ENCODE assay signal across 12 mouse cellular contexts in genomic region chr11:87883493-87883892, GRCm38 (mm10). TPM values are rescaled to one million over a fixed set of nuclear protein-coding genes. Genes with fewer than 3 reads are reported as not detected.
A peak's percentile ranks its signal among the peaks of the same experiment; 100 is the strongest.
DNase-seq lines count a peak whose midpoint lies in the region; ATAC-seq and TF ChIP-seq lines count a peak whose summit lies in the region.
"Had no signal": no experiment of that assay in that cellular context is flagged by ENCODE, and none has a peak within 500 bp of the region (broad histone marks: within the 10 kb centered on the region; RNA-seq: fewer than 3 reads in every experiment).

No protein-coding gene starts in this region.

- no peaks in the 10 kb centered on the region for H3K27me3 ChIP-seq in forebrain, postnatal 0 days (ENCODE audit: insufficient read depth, low read length)
- H3K27me3 ChIP-seq in forebrain, embryonic 13.5 days, result no peaks in the 10 kb centered on the region
- H3K27me3 ChIP-seq in midbrain, embryonic 11.5 days (ENCODE audit: control insufficient read depth, insufficient read depth, low read length), result no peaks in the 10 kb centered on the region
- no peaks in the 10 kb centered on the region for H3K27me3 ChIP-seq in midbrain, embryonic 15.5 days (replicated peaks)
- H3K27me3 ChIP-seq: embryonic facial prominence, embryonic 12.5 days; stomach, embryonic 15.5 days had no signal

- 39% methylated on average over 5 of the region's 5 CpGs for WGBS in forebrain, postnatal 0 days
- WGBS in forebrain, embryonic 13.5 days, result 36% methylated on average over 5 of the region's 5 CpGs
- 42% methylated on average over 5 of the region's 5 CpGs for WGBS in midbrain, embryonic 11.5 days
- 50% methylated on average over 5 of the region's 5 CpGs for WGBS in midbrain, embryonic 15.5 days

- no peak overlapping the region for H3K4me3 ChIP-seq in forebrain, postnatal 0 days (ENCODE audit: low read depth, low read length)
- no peak overlapping the region for H3K4me3 ChIP-seq in forebrain, embryonic 13.5 days
- no peak overlapping the region for H3K4me3 ChIP-seq in midbrain, embryonic 11.5 days (ENCODE audit: low read depth, low read length)
- no peak overlapping the region for H3K4me3 ChIP-seq in midbrain, embryonic 15.5 days
- H3K4me3 ChIP-seq: embryonic facial prominence, embryonic 12.5 days; stomach, embryonic 15.5 days had no signal

- ATAC-seq in forebrain, postnatal 0 days, result no peak
- no peak for ATAC-seq in forebrain, embryonic 13.5 days
- no peak for ATAC-seq in midbrain, embryonic 11.5 days (ENCODE audit: low FRiP score)
- no peak for ATAC-seq in midbrain, embryonic 15.5 days (replicated peaks)
- ATAC-seq in common myeloid progenitor, adult 5-6 weeks (replicated peaks; ENCODE audit: low read depth, poor library complexity, severe bottlenecking), result 0 out of 2 replicates have a peak, but pooled peaks have one; percentile 66
- ATAC-seq: Patski had no signal

- H3K4me1 ChIP-seq in forebrain, postnatal 0 days (ENCODE audit: insufficient read depth), result no peaks in the 10 kb centered on the region
- H3K4me1 ChIP-seq in forebrain, embryonic 13.5 days, result no peaks in the 10 kb centered on the region
- H3K4me1 ChIP-seq in midbrain, embryonic 11.5 days (ENCODE audit: control insufficient read depth, insufficient read depth, low read length), result no peaks in the 10 kb centered on the region
- H3K4me1 ChIP-seq in midbrain, embryonic 15.5 days, result no peaks in the 10 kb centered on the region
- H3K4me1 ChIP-seq: embryonic facial prominence, embryonic 12.5 days; stomach, embryonic 15.5 days had no signal

- no peaks in the 10 kb centered on the region for H3K36me3 ChIP-seq in forebrain, postnatal 0 days (ENCODE audit: insufficient read depth)
- H3K36me3 ChIP-seq in forebrain, embryonic 13.5 days (ENCODE audit: poor library complexity, severe bottlenecking), result no peaks in the 10 kb centered on the region
- H3K36me3 ChIP-seq in midbrain, embryonic 11.5 days (ENCODE audit: control insufficient read depth, insufficient read depth, low read length), result no peaks in the 10 kb centered on the region
- H3K36me3 ChIP-seq in midbrain, embryonic 15.5 days (replicated peaks), result no peaks in the 10 kb centered on the region
- H3K36me3 ChIP-seq: embryonic facial prominence, embryonic 12.5 days; stomach, embryonic 15.5 days had no signal

- H3K4me2 ChIP-seq in forebrain, postnatal 0 days (ENCODE audit: low read depth), result no peak overlapping the region
- H3K4me2 ChIP-seq in forebrain, embryonic 13.5 days, result no peak overlapping the region
- H3K4me2 ChIP-seq in midbrain, embryonic 11.5 days, result no peak overlapping the region
- H3K4me2 ChIP-seq in midbrain, embryonic 15.5 days, result no peak overlapping the region
- H3K4me2 ChIP-seq: embryonic facial prominence, embryonic 12.5 days; stomach, embryonic 15.5 days had no signal

- peak; percentile 40 for DNase-seq in forebrain, postnatal 0 days
- DNase-seq in midbrain, embryonic 11.5 days (ENCODE audit: low spot score, missing footprints), result peak; percentile 88
- DNase-seq in retina, postnatal 7 days (ENCODE audit: low read depth, low spot score), result peak; percentile 23
- DNase-seq in ovary, postnatal 10 days (ENCODE audit: low spot score), result no peak
- DNase-seq in heart, adult 8-10 months (ENCODE audit: low spot score), result no peak

- no peak overlapping the region for H3K9ac ChIP-seq in forebrain, postnatal 0 days
- H3K9ac ChIP-seq in forebrain, embryonic 13.5 days, result no peak overlapping the region
- H3K9ac ChIP-seq in midbrain, embryonic 11.5 days (ENCODE audit: low read length), result no peak overlapping the region
- H3K9ac ChIP-seq in midbrain, embryonic 15.5 days, result no peak overlapping the region
- H3K9ac ChIP-seq: embryonic facial prominence, embryonic 12.5 days; stomach, embryonic 15.5 days had no signal

- peak; percentile 64 for TF ChIP-seq CTCF in forebrain, postnatal 0 days (IDR thresholded peaks at IDR 0.05; ENCODE audit: low read depth)

- no peaks in the 10 kb centered on the region for H3K9me3 ChIP-seq in forebrain, postnatal 0 days (ENCODE audit: low read length)
- no peaks in the 10 kb centered on the region for H3K9me3 ChIP-seq in forebrain, embryonic 13.5 days (replicated peaks)
- H3K9me3 ChIP-seq in midbrain, embryonic 11.5 days (ENCODE audit: control insufficient read depth, low read length), result no peaks in the 10 kb centered on the region
- no peaks in the 10 kb centered on the region for H3K9me3 ChIP-seq in midbrain, embryonic 15.5 days
- H3K9me3 ChIP-seq: embryonic facial prominence, embryonic 12.5 days; stomach, embryonic 15.5 days had no signal

- H3K27ac ChIP-seq in forebrain, postnatal 0 days (ENCODE audit: low read depth, low read length), result no peak overlapping the region
- no peak overlapping the region for H3K27ac ChIP-seq in forebrain, embryonic 13.5 days
- no peak overlapping the region for H3K27ac ChIP-seq in midbrain, embryonic 11.5 days (ENCODE audit: low read depth, low read length)
- H3K27ac ChIP-seq in midbrain, embryonic 15.5 days, result no peak overlapping the region
- H3K27ac ChIP-seq: embryonic facial prominence, embryonic 12.5 days; stomach, embryonic 15.5 days had no signal

RNA-seq across cellular contexts. Expression of gene Epx, which starts 8.2 kb away (rescaled TPM):
- 0.15 and 0.90 TPM in 2 replicates for total RNA-seq in forebrain, postnatal 0 days (2014; rRNA removed)
- 0.38 and 0.79 TPM in 2 replicates for polyA plus RNA-seq in forebrain, postnatal 0 days (2015; fragmentation: Nextera tagmentation; extraction: Ambion mirVana)
- not detected in 2 replicates for polyA plus RNA-seq in forebrain, embryonic 13.5 days (2015; fragmentation: Nextera tagmentation; extraction: Ambion mirVana)
- not detected in 2 replicates for polyA plus RNA-seq in midbrain, embryonic 11.5 days (2014; fragmentation: Nextera tagmentation; extraction: Ambion mirVana)
- polyA plus RNA-seq in midbrain, embryonic 15.5 days (2015; fragmentation: Nextera tagmentation; extraction: Ambion mirVana), result 0.36 TPM in 2 replicates
- 0.73 and 1.8 TPM in 2 replicates for total RNA-seq in common myeloid progenitor, adult 5-6 weeks (2017)
- not detected for total RNA-seq in heart, adult 8-10 months (2022)
- total RNA-seq: gastrocnemius, postnatal 4 days had no signal
- polyA plus RNA-seq: embryonic facial prominence, embryonic 12.5 days; Patski had no signal

RNA-seq across cellular contexts. Expression of gene Olfr462, which starts 8.6 kb away (rescaled TPM):
- total RNA-seq in forebrain, postnatal 0 days (2014; rRNA removed), result not detected in 2 replicates
- polyA plus RNA-seq in forebrain, postnatal 0 days (2015; fragmentation: Nextera tagmentation; extraction: Ambion mirVana), result not detected in 2 replicates
- polyA plus RNA-seq in forebrain, embryonic 13.5 days (2015; fragmentation: Nextera tagmentation; extraction: Ambion mirVana), result not detected in 2 replicates
- polyA plus RNA-seq in midbrain, embryonic 11.5 days (2014; fragmentation: Nextera tagmentation; extraction: Ambion mirVana), result not detected in 2 replicates
- not detected in 2 replicates for polyA plus RNA-seq in midbrain, embryonic 15.5 days (2015; fragmentation: Nextera tagmentation; extraction: Ambion mirVana)
- not detected in 2 replicates for total RNA-seq in common myeloid progenitor, adult 5-6 weeks (2017)
- not detected for total RNA-seq in heart, adult 8-10 months (2022)
- total RNA-seq: gastrocnemius, postnatal 4 days had no signal
- polyA plus RNA-seq: embryonic facial prominence, embryonic 12.5 days; Patski; stomach, embryonic 15.5 days had no signal

RNA-seq across cellular contexts. Expression of gene Olfr463, which starts 13.7 kb away (rescaled TPM):
- total RNA-seq in forebrain, postnatal 0 days (2014; rRNA removed), result not detected in 2 replicates
- not detected in 2 replicates for polyA plus RNA-seq in forebrain, postnatal 0 days (2015; fragmentation: Nextera tagmentation; extraction: Ambion mirVana)
- not detected in 2 replicates for polyA plus RNA-seq in forebrain, embryonic 13.5 days (2015; fragmentation: Nextera tagmentation; extraction: Ambion mirVana)
- not detected in 2 replicates for polyA plus RNA-seq in midbrain, embryonic 11.5 days (2014; fragmentation: Nextera tagmentation; extraction: Ambion mirVana)
- not detected in 2 replicates for polyA plus RNA-seq in midbrain, embryonic 15.5 days (2015; fragmentation: Nextera tagmentation; extraction: Ambion mirVana)
- not detected in 2 replicates for total RNA-seq in common myeloid progenitor, adult 5-6 weeks (2017)
- total RNA-seq in heart, adult 8-10 months (2022), result not detected
- total RNA-seq: gastrocnemius, postnatal 4 days had no signal
- polyA plus RNA-seq: embryonic facial prominence, embryonic 12.5 days; Patski; stomach, embryonic 15.5 days had no signal

RNA-seq across cellular contexts. Expression of gene Mks1, which starts 30.5 kb away (rescaled TPM):
- total RNA-seq in forebrain, postnatal 0 days (2014; rRNA removed), result 6.8 and 11.1 TPM in 2 replicates
- 6.1 and 8.8 TPM in 2 replicates for polyA plus RNA-seq in forebrain, postnatal 0 days (2015; fragmentation: Nextera tagmentation; extraction: Ambion mirVana)
- 11.8 and 15.5 TPM in 2 replicates for polyA plus RNA-seq in forebrain, embryonic 13.5 days (2015; fragmentation: Nextera tagmentation; extraction: Ambion mirVana)
- polyA plus RNA-seq in midbrain, embryonic 11.5 days (2014; fragmentation: Nextera tagmentation; extraction: Ambion mirVana), result 11.0 and 12.1 TPM in 2 replicates
- polyA plus RNA-seq in midbrain, embryonic 15.5 days (2015; fragmentation: Nextera tagmentation; extraction: Ambion mirVana), result 12.1 and 12.8 TPM in 2 replicates
- total RNA-seq in common myeloid progenitor, adult 5-6 weeks (2017), result 3.9 and 5.3 TPM in 2 replicates
- 1 to 10 TPM; 2.2 to 4.0 (median 3.4) TPM for total RNA-seq in heart, adult 8-10 months (2022)

RNA-seq across cellular contexts. Expression of gene Olfr464, which starts 37.3 kb away (rescaled TPM):
- total RNA-seq in forebrain, postnatal 0 days (2014; rRNA removed), result not detected in 2 replicates
- 0.07 TPM in 1 of 2 replicates, not detected in the other for polyA plus RNA-seq in forebrain, postnatal 0 days (2015; fragmentation: Nextera tagmentation; extraction: Ambion mirVana)
- polyA plus RNA-seq in forebrain, embryonic 13.5 days (2015; fragmentation: Nextera tagmentation; extraction: Ambion mirVana), result not detected in 2 replicates
- polyA plus RNA-seq in midbrain, embryonic 11.5 days (2014; fragmentation: Nextera tagmentation; extraction: Ambion mirVana), result not detected in 2 replicates
- 0.14 and 0.25 TPM in 2 replicates for polyA plus RNA-seq in midbrain, embryonic 15.5 days (2015; fragmentation: Nextera tagmentation; extraction: Ambion mirVana)
- not detected in 2 replicates for total RNA-seq in common myeloid progenitor, adult 5-6 weeks (2017)
- total RNA-seq in heart, adult 8-10 months (2022), result not detected
- total RNA-seq: gastrocnemius, postnatal 4 days had no signal
- polyA plus RNA-seq: Patski; stomach, embryonic 15.5 days had no signal

Comparison
In these comparisons a context has a peak if more than half of its experiments do, and no peak if none do; other contexts are left out.
1. DNase-seq: peak in forebrain, postnatal 0 days (single experiment), midbrain, embryonic 11.5 days (single experiment) and retina, postnatal 7 days (single experiment); none in ovary, postnatal 10 days (single experiment) and heart, adult 8-10 months (single experiment).